Mouse (Mus musculus) heart, adult 2 months (tissue): ENCODE results near the gene Olfr52.
"Not testable (repeated sequence)": the region's sequence is repeated elsewhere in the genome, so short reads cannot be mapped to it uniquely, and the experiment has no call there.

ENCODE experiments used
- CTCF ChIP-seq: fragments of 200-600 bp; IDR thresholded peaks from 2 replicates; pipeline ENCODE4 v1.8.1; 2022; ENCODE audit warnings: antibody characterized with exemption, mild to moderate bottlenecking, moderate library complexity
- EP300 ChIP-seq: fragments of 200-500 bp; IDR thresholded peaks from 2 replicates; pipeline ENCODE4 v1.6.1; 2011; ENCODE audit warnings: low read depth, low read length, control low read depth; ENCODE audit not compliant: insufficient read depth
- POLR2A ChIP-seq: fragments of 200-500 bp; IDR thresholded peaks from 2 replicates; pipeline ENCODE4 v1.6.1; 2011; ENCODE audit warnings: mild to moderate bottlenecking, low read depth, low read length, control low read depth; ENCODE audit not compliant: insufficient read depth

GRCm38 (mm10) chr2:86175422-86175821, 10.1 kb downstream of the Olfr52 start:
- TF ChIP-seq CTCF, EP300, POLR2A: not testable (repeated sequence)
